Mouse (Mus musculus) limb, embryonic 14.5 days (tissue): ENCODE results near the gene Rcor2. TPM values are rescaled to one million over a fixed set of nuclear protein-coding genes. Genes with fewer than 3 reads are reported as not detected.

Source experiments
- ATAC-seq: fragments of 200-750 bp; cut with Nextera tagmentation; 2 replicates; pipeline ENCODE4 v1.8.0; 2017; ENCODE audit warnings: low read depth, moderate number of reproducible peaks, moderate TSS enrichment; ENCODE audit not compliant: low FRiP score
- DNase-seq: peaks from one replicate; pipeline ENCODE4 v3.0.0-alpha.2; 2015; ENCODE audit warnings: low spot score
- H3K27ac ChIP-seq: fragments of 300-500 bp; sonication (generic); replicated peaks from 2 replicates; pipeline ENCODE4 v1.5.1; 2014; ENCODE audit warnings: low read depth, mild to moderate bottlenecking, low read length, moderate library complexity, mixed read lengths
- H3K27me3 ChIP-seq: fragments of 300-500 bp; sonication (generic); 2 replicates; pipeline ENCODE4 v1.6.1; 2014; ENCODE audit warnings: low read length, mixed read lengths; ENCODE audit not compliant: control insufficient read depth, insufficient read depth
- H3K36me3 ChIP-seq: fragments of 300-500 bp; sonication (generic); 2 replicates; pipeline ENCODE4 v1.6.1; 2014; ENCODE audit warnings: mild to moderate bottlenecking, low read length, moderate library complexity, mixed read lengths; ENCODE audit not compliant: control insufficient read depth, insufficient read depth
- H3K4me1 ChIP-seq: fragments of 300-500 bp; sonication (generic); 2 replicates; pipeline ENCODE4 v1.6.1; 2014; ENCODE audit warnings: antibody characterized with exemption, low read length, mixed read lengths; ENCODE audit not compliant: control insufficient read depth, insufficient read depth
- H3K4me2 ChIP-seq: fragments of 300-500 bp; sonication (generic); replicated peaks from 2 replicates; pipeline ENCODE4 v1.6.1; 2014; ENCODE audit warnings: low read depth, mild to moderate bottlenecking, low read length, moderate library complexity; ENCODE audit not compliant: severe bottlenecking
- H3K4me3 ChIP-seq: fragments of 300-500 bp; sonication (generic); replicated peaks from 2 replicates; pipeline ENCODE4 v1.5.1; 2014; ENCODE audit warnings: low read length
- H3K9ac ChIP-seq: fragments of 300-500 bp; sonication (generic); 2 replicates; pipeline ENCODE4 v1.6.1; 2014; ENCODE audit warnings: mild to moderate bottlenecking, low read depth, low read length, moderate library complexity; ENCODE audit not compliant: severe bottlenecking
- H3K9me3 ChIP-seq: fragments of 300-500 bp; sonication (generic); 2 replicates; pipeline ENCODE4 v1.6.1; 2016; ENCODE audit warnings: low read length; ENCODE audit not compliant: control insufficient read depth
- POLR2A ChIP-seq: fragments of 200-500 bp; IDR thresholded peaks from 2 replicates; pipeline ENCODE4 v1.8.0; 2012; ENCODE audit warnings: inconsistent platforms, mild to moderate bottlenecking, moderate library complexity, borderline replicate concordance; ENCODE audit not compliant: insufficient read depth, insufficient read length; ENCODE audit errors: extremely low read depth
- WGBS: fragments of 180-500 bp; shearing (Covaris S2); extraction: QIAGEN DNeasy Blood & Tissue Kit; methylation state at CpG from one replicate; pipeline ENCODE4 v1.1.7; 2014; 5-methylcytosine and 5-hydroxymethylcytosine counted together
- polyA plus RNA-seq, 2 experiments: library from polyadenylated mRNA; depleted of rRNA in 1 of 2; stranded (reverse) in 1 of 2; unstranded in 1 of 2; fragments of >200 nt; fragmentation: Nextera tagmentation in 1 of 2; extraction: Ambion mirVana in 1 of 2; gene quantifications; 2 replicates each; pipeline versions ENCODE4 v1.2.1 to v1.2.3; 2012 to 2014

Rcor2 gene
- polyA plus RNA-seq, 2 experiments: 10.2 to 69.4 TPM

DNA sequence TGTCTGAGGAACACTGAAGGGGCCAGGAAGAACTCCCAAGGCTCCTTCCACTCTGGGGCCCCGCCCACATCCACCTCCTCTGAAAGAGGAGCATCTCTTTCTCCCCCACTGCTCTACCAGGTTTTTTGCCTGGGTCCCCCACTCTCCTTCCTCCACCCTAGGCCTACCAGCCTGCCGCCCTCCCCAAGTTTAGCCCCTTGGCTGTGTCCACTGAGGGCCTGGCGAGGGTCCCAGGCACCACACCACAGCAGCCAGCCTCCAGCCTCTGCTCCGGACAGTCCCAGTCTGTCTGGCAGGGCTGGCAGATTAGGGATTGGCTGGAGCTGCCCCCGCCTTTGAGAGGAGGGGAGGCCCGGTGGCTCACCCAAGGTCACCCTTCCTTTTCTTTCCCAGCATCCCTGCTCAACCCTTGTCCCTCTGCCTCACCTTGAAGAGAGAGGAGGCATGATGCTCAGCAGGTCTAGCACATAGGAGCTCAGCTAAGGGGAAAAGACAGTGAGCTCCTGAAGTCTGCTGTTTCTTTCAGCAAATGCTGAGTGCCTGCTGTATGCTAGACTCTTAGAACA is 2.3 kb upstream of the Rcor2 start:
- Histone ChIP-seq H3K27ac (peak overlapping the region; percentile 56), H3K4me3 (no peak overlapping the region), H3K4me1 (peaks cover 43% of the 10 kb centered on the region), H3K9ac (no peak overlapping the region), H3K9me3 (0 out of 2 replicates have a peak, but pooled peaks cover 3% of the 10 kb centered on the region), H3K27me3 (no peaks in the 10 kb centered on the region), H3K4me2 (peak overlapping the region; percentile 4; the same call in 1 of the 2 replicates), H3K36me3 (no peaks in the 10 kb centered on the region)
- DNase-seq (no peak), ATAC-seq (no peak)
- WGBS: 37% methylated on average over 6 of the region's 6 CpGs
- no peak for TF ChIP-seq POLR2A

DNA sequence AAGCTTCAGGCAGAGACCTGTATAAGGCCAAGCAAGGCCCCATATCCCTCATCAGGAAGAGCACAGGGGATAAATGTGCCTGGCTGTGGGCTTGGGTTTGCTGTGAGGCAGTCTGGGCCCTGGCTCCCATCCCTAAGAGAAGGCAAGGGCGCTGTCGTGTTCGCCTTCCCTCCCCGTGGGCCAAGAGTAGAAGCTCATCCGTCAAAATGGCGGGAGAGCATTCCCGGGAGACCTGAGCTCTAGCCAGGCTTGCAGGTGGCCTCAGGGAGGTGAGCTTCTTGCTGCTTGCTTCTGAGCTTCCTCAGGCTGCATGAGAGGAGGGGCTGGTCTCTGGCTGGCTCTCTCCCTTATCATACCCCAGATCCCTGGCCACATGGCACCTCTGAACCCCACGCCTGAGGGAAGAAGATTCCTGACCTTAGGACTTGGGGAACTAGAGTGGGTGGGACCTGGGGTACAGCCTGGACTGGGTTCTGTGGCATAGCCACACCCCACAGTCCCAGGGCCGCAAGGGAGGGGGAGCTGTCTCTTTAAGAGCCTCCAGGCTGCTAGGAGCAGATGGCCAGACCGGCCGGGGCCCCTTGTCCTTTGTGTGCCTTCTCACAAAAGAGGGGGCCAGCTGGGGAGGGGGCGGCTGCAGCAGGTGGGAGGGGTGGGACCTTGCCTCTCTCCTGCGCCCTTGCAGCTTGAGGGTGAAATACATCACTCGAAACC is 1.5 kb upstream of the Rcor2 start:
- peaks cover 46% of the 10 kb centered on the region for H3K4me1 ChIP-seq
- ATAC-seq (no peak), DNase-seq (peak; percentile 29)
- H3K27me3 ChIP-seq: no peaks in the 10 kb centered on the region
- H3K9me3 ChIP-seq: 0 out of 2 replicates have a peak, but pooled peaks cover 3% of the 10 kb centered on the region
- peaks cover 4% of the 10 kb centered on the region for H3K36me3 ChIP-seq
- no peak overlapping the region for H3K4me3 ChIP-seq
- H3K4me2 ChIP-seq: no peak overlapping the region
- WGBS: 31% methylated on average over 14 of the region's 14 CpGs
- peak overlapping the region; percentile 91; the same call in 1 of the 2 replicates for H3K27ac ChIP-seq
- TF ChIP-seq POLR2A: no peak
- no peak overlapping the region for H3K9ac ChIP-seq

DNA sequence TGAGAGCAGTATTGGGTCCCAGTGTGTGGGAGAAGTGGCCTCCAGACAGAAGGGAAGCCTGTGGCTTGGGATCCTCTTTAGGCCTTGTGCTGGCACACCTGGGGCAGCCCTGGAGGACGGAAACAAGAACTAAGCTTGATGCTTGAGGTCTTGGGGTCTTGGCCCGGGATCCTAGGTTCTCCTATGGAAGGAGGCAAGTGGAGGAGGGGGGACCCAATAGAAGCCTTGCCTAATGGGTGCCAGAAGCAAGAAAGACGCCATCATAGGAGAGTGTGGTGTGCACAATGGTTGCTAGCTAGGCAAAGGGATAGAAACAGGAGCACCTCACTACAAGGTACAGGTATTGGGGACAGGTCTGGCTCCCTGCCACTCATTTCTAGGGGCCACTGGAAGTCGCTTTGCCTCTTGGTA is 699 bp upstream of the Rcor2 start:
- ATAC-seq: no peak
- H3K4me2 ChIP-seq: no peak overlapping the region
- peak overlapping the region; percentile 91; the same call in 1 of the 2 replicates for H3K27ac ChIP-seq
- H3K27me3 ChIP-seq: no peaks in the 10 kb centered on the region
- H3K36me3 ChIP-seq: peaks cover 12% of the 10 kb centered on the region
- H3K9ac ChIP-seq: no peak overlapping the region
- TF ChIP-seq POLR2A: no peak
- WGBS: 44% methylated on average over 4 of the region's 4 CpGs
- H3K4me3 ChIP-seq: no peak overlapping the region
- no peak for DNase-seq
- H3K9me3 ChIP-seq: 0 out of 2 replicates have a peak, but pooled peaks cover 3% of the 10 kb centered on the region
- peaks cover 46% of the 10 kb centered on the region for H3K4me1 ChIP-seq

DNA sequence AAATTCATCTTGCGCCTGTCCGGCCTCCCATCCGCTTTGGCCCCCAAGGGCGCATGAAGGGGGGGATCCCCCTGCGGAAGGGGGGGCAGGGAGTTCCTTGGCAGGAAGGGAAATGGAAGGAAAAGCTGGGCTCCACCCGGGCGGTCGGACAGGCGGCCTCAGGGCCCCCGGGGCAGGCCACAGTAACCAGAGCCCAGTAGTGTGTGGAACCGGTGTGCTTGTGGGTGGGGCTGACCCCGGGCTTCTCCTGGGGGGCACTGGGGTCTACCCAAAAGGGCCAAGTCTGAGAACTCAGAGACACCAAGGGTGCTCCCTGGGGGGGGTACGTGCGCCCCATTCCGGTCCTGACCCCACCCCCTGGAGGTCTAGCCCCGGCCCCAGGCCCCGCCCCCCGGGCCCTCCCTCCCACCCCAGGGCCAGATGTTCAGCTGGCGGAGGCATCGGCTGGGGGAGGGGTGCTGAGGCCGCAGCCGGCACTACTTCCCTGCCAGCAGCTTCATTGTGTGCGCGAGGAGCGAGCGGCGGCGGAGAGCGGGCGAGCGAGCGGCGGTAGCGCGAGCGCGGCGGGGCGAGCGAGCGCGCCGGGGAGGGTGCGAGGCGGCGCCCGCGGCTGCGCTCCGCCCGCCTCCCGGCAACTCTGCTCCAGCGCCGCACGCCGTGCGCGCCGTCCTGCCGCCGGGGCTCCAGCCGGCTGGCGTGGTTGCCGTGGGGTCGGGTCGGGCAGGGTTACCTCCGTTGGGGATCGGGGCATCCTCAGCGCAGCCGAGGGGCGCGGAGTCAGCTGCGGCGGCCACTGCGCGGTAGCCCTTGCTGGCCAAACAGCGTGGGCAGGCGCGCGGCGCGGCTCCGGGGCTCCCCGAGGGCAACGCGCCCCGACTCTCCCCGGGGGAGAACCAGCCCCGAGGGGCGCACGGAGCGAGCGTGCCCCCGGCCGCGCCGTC is 926 bp downstream of the Rcor2 start:
- ATAC-seq: peak; percentile 77
- H3K27me3 ChIP-seq: no peaks in the 10 kb centered on the region
- peak overlapping the region; percentile 82 for H3K4me2 ChIP-seq
- 3% methylated on average over 25 of the region's 97 CpGs for WGBS
- peak; percentile 90 for DNase-seq
- H3K4me3 ChIP-seq: peak overlapping the region; percentile 87
- H3K27ac ChIP-seq: peak overlapping the region; percentile 91
- H3K36me3 ChIP-seq: peaks cover 28% of the 10 kb centered on the region
- H3K4me1 ChIP-seq: peaks cover 46% of the 10 kb centered on the region
- 0 out of 2 replicates have a peak, but pooled peaks have one; percentile 47 for TF ChIP-seq POLR2A
- H3K9me3 ChIP-seq: no peaks in the 10 kb centered on the region
- peak overlapping the region; percentile 86 for H3K9ac ChIP-seq

DNA sequence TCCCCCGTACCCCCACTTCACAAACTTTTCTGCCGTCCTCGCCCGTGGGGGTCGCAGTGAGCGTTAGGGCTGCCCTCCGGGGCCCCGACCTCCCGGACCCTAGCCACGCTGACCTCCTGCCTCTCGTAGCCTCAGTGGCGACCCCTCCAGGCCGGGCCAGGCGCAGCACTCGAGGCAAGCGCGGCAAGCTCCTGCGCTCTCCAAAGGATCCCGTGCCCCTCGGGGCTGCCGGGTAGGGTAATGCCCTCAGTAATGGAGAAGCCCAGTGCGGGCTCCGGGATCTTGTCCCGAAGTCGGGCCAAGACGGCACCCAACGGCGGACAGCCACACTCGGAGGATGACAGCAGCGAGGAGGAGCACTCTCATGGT is 1.6 kb downstream of the Rcor2 start:
- Histone ChIP-seq H3K4me1 (peaks cover 46% of the 10 kb centered on the region), H3K27me3 (no peaks in the 10 kb centered on the region), H3K4me2 (peak overlapping the region; percentile 82), H3K36me3 (peaks cover 34% of the 10 kb centered on the region), H3K27ac (peak overlapping the region; percentile 91), H3K4me3 (peak overlapping the region; percentile 87), H3K9ac (peak overlapping the region; percentile 86), H3K9me3 (no peaks in the 10 kb centered on the region)
- ATAC-seq (0 out of 2 replicates have a peak, but pooled peaks have one; percentile 21), DNase-seq (peak; percentile 45)
- no peak for TF ChIP-seq POLR2A
- 0% methylated on average over 25 of the region's 30 CpGs for WGBS
